Mouse (Mus musculus) olfactory bulb, adult 2 months (tissue): ENCODE data around the gene Glb1.

Source experiments
- CTCF ChIP-seq: fragments of 200-500 bp; IDR thresholded peaks from 2 replicates; pipeline ENCODE4 v1.5.1; 2012; ENCODE audit warnings: low read depth, mild to moderate bottlenecking, low read length, moderate library complexity; ENCODE audit not compliant: insufficient read depth
- POLR2A ChIP-seq: fragments of 200-500 bp; IDR thresholded peaks from 2 replicates; pipeline ENCODE4 v1.6.1; 2012; ENCODE audit warnings: mild to moderate bottlenecking, low read depth, low read length, moderate library complexity; ENCODE audit not compliant: insufficient read depth

- no peak for TF ChIP-seq POLR2A
- TF ChIP-seq CTCF = no peak
Observed at GRCm38 (mm10) chr9:114458436-114458835, 57.6 kb downstream of the Glb1 start.
